Mouse (Mus musculus) intestine, postnatal 0 days (tissue): ENCODE results near the gene Vac14. TPM values are rescaled to one million over a fixed set of nuclear protein-coding genes. Genes with fewer than 3 reads are reported as not detected.
A peak's percentile ranks its signal among the peaks of the same experiment; 100 is the strongest.

Source experiments
- ATAC-seq: fragments of 200-750 bp; cut with Nextera tagmentation; 2 replicates; pipeline ENCODE4 v1.8.0; 2017; ENCODE audit warnings: mild to moderate bottlenecking, moderate TSS enrichment, moderate library complexity
- H3K27ac ChIP-seq: fragments of 300-500 bp; sonication (generic); 2 replicates; pipeline ENCODE4 v1.5.1; 2014; ENCODE audit warnings: mild to moderate bottlenecking, low read depth, low read length, moderate library complexity
- H3K27me3 ChIP-seq: fragments of 300-500 bp; sonication (generic); replicated peaks from 2 replicates; pipeline ENCODE4 v1.6.1; 2014; ENCODE audit warnings: low read length, mixed read lengths; ENCODE audit not compliant: control insufficient read depth, insufficient read depth
- H3K36me3 ChIP-seq: fragments of 300-500 bp; sonication (generic); 2 replicates; pipeline ENCODE4 v1.6.1; 2014; ENCODE audit warnings: mild to moderate bottlenecking, moderate library complexity; ENCODE audit not compliant: control insufficient read depth, insufficient read depth
- H3K4me1 ChIP-seq: fragments of 300-500 bp; sonication (generic); replicated peaks from 2 replicates; pipeline ENCODE4 v1.6.1; 2014; ENCODE audit warnings: antibody characterized with exemption, low read length, mixed read lengths; ENCODE audit not compliant: control insufficient read depth, insufficient read depth
- H3K4me2 ChIP-seq: fragments of 300-500 bp; sonication (generic); replicated peaks from 2 replicates; pipeline ENCODE4 v1.6.1; 2014; ENCODE audit warnings: low read depth, mild to moderate bottlenecking, moderate library complexity
- H3K4me3 ChIP-seq: fragments of 300-500 bp; sonication (generic); 2 replicates; pipeline ENCODE4 v1.5.1; 2014; ENCODE audit warnings: low read depth, low read length
- H3K9ac ChIP-seq: fragments of 300-500 bp; sonication (generic); 2 replicates; pipeline ENCODE4 v1.6.1; 2014; ENCODE audit warnings: mild to moderate bottlenecking, low read depth, low read length
- H3K9me3 ChIP-seq: fragments of 300-500 bp; sonication (generic); 2 replicates; pipeline ENCODE4 v1.6.1; 2016; ENCODE audit warnings: mixed run types; ENCODE audit not compliant: control insufficient read depth
- CTCF ChIP-seq: sonication (generic); IDR thresholded peaks from 2 replicates; pipeline ENCODE4 v1.5.1; 2016; ENCODE audit warnings: low read depth, mild to moderate bottlenecking, control low read depth, antibody characterized with exemption, moderate library complexity
- WGBS: fragments of 180-500 bp; shearing (Covaris S2); extraction: QIAGEN DNeasy Blood & Tissue Kit; methylation state at CpG from one replicate; pipeline ENCODE4 v1.1.7; 2014; 5-methylcytosine and 5-hydroxymethylcytosine counted together
- polyA plus RNA-seq: library from polyadenylated mRNA; unstranded; fragments of >200 nt; fragmentation: Nextera tagmentation; extraction: Ambion mirVana; gene quantifications from 2 replicates; pipeline ENCODE4 v1.2.1, GENCODE M21; 2015

Gene Vac14
- polyA plus RNA-seq, 1 experiment from 2014 or later, result 14.8 TPM

DNA sequence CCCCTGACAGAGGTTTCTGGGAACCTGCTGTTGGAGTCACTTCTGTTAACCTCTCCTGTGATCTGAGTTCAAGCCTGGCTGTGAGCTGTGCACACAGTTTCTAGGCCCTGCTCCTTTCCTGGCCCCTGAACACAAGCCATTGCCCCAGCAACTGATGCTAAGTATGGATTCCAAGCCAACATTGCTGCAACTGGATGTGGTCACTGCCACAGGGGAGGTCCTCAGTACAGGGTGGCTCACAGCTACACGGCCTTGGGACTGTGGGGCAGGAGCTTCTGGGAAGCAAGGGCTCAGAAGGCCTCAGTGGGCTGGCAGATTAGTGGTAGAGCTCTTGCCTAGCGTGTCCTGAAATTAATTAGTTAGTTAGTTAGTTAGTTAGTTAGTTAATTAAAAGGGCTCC lies 82.2 kb downstream of the Vac14 start:
- no peak for ATAC-seq
- WGBS, result 95% methylated on average over 2 of the region's 2 CpGs
- no peak overlapping the region for H3K4me3 ChIP-seq
- no peak for TF ChIP-seq CTCF
- no peaks in the 10 kb centered on the region for H3K9me3 ChIP-seq
- H3K9ac ChIP-seq, result no peak overlapping the region
- no peak overlapping the region for H3K4me2 ChIP-seq
- peaks cover 9% of the 10 kb centered on the region; the same call in 1 of the 2 replicates for H3K36me3 ChIP-seq
- no peak overlapping the region for H3K27ac ChIP-seq
- H3K4me1 ChIP-seq, result no peaks in the 10 kb centered on the region
- H3K27me3 ChIP-seq, result no peaks in the 10 kb centered on the region

DNA sequence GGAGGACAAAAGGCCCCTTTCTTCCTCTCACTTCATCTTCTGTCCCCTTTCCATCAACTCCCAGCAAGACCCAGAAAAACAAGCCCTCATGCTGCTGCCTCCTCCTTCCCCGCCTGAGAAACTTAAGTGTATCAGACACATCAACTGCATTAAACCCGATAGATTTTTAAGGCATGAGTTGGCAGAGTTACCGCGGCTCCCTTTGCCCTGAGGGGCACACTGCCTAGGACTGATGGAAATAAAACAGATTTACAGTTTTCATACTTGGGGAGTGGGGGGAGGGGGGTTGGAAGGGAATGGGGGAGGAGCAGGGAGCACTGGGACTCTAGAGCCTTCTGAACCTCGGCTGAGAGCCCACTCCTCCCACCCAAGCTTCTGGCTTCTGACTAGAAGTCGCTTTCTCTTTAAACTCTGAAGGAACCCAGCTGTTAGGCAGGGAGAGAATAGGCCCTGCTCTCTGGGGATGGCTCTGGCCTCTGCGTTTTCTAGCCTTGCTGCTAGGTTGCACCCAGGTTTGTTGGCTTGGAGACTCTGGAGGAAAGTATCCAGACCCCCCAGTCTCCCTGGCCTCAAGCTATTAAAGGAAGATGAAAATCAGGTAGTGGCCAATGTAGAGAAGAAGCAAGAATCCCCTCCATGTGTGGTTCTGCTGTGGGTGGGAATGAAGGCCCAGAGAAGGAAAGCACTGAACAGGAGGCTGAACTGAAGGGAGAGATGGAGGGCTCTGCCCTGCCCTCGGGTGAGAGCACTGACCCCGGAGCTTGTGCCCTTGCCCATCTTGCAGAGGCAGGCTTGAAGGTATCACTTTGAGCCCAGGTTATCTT lies 84.5 kb downstream of the Vac14 start:
- H3K36me3 ChIP-seq, result no peaks in the 10 kb centered on the region; the same call in 1 of the 2 replicates
- no peak for ATAC-seq
- no peak for TF ChIP-seq CTCF
- H3K9ac ChIP-seq, result 0 out of 2 replicates have a peak overlapping the region, but pooled peaks have one; percentile 11
- no peaks in the 10 kb centered on the region for H3K4me1 ChIP-seq
- no peak overlapping the region for H3K4me2 ChIP-seq
- H3K27me3 ChIP-seq, result no peaks in the 10 kb centered on the region
- no peak overlapping the region for H3K4me3 ChIP-seq
- H3K27ac ChIP-seq, result peak overlapping the region; percentile 28
- H3K9me3 ChIP-seq, result no peaks in the 10 kb centered on the region
- 63% methylated on average over 9 of the region's 9 CpGs for WGBS

DNA sequence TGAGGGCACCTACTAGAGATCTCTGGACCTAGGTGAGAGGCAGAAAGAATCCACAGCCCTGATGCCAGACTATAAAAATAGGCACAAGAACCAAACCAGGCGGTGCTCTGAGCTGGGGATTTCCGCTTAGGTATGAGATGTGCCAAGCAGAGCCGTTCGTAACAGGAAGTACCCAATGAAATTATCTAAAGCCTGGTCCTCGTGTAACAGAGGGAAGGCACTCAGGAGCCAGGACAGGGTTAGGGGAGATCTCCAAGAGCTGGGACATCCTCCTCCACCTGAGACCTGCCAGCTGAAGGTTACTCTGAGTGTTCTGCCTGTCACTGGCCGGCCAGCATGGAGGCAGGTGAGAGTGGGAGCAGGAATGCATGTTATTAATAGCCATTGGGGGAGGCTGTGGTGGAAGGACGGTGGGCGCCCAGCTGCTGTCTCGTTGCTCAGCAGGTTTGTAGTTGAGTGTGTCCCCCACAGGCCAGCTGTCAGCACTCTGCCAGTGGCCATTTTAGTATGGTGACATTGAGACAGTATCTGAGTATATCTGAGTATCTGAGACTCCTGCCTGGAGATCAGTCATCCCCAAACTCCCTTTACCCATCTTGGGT lies 85.2 kb downstream of the Vac14 start:
- WGBS, result 64% methylated on average over 9 of the region's 9 CpGs
- Histone ChIP-seq H3K36me3 (peaks cover 3% of the 10 kb centered on the region; the same call in 1 of the 2 replicates), H3K9me3 (no peaks in the 10 kb centered on the region), H3K27me3 (no peaks in the 10 kb centered on the region), H3K4me3 (no peak overlapping the region), H3K9ac (0 out of 2 replicates have a peak overlapping the region, but pooled peaks have one; percentile 11), H3K27ac (peak overlapping the region; percentile 28), H3K4me1 (no peaks in the 10 kb centered on the region), H3K4me2 (no peak overlapping the region)
- no peak for TF ChIP-seq CTCF
- ATAC-seq, result no peak

DNA sequence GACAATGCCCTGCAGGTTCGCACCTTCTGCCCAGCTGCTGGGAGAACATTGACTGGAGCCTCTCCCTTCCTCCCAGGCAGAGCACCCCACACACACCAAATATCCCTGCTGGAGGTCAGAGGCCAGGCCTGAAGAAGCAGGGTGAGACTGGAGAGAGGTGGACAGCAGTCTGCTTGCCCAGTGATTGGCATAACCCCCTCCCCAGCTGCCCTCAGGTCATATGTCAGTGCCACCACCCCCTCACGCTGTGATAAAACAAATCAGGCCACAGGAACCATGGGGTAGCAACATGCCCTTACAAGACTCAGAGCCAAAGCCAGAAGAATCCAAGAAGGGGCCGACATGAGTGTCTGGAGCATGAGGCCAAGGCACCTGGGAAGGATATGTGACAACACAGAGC lies 85.7 kb downstream of the Vac14 start:
- no peak overlapping the region for H3K9ac ChIP-seq
- H3K4me1 ChIP-seq, result no peaks in the 10 kb centered on the region
- no peaks in the 10 kb centered on the region for H3K27me3 ChIP-seq
- no peaks in the 10 kb centered on the region for H3K9me3 ChIP-seq
- H3K27ac ChIP-seq, result no peak overlapping the region
- peaks cover 7% of the 10 kb centered on the region; the same call in 1 of the 2 replicates for H3K36me3 ChIP-seq
- H3K4me3 ChIP-seq, result no peak overlapping the region
- no peak for ATAC-seq
- 82% methylated on average over 3 of the region's 3 CpGs for whole genome bisulfite sequencing
- no peak overlapping the region for H3K4me2 ChIP-seq
- no peak for TF ChIP-seq CTCF

DNA sequence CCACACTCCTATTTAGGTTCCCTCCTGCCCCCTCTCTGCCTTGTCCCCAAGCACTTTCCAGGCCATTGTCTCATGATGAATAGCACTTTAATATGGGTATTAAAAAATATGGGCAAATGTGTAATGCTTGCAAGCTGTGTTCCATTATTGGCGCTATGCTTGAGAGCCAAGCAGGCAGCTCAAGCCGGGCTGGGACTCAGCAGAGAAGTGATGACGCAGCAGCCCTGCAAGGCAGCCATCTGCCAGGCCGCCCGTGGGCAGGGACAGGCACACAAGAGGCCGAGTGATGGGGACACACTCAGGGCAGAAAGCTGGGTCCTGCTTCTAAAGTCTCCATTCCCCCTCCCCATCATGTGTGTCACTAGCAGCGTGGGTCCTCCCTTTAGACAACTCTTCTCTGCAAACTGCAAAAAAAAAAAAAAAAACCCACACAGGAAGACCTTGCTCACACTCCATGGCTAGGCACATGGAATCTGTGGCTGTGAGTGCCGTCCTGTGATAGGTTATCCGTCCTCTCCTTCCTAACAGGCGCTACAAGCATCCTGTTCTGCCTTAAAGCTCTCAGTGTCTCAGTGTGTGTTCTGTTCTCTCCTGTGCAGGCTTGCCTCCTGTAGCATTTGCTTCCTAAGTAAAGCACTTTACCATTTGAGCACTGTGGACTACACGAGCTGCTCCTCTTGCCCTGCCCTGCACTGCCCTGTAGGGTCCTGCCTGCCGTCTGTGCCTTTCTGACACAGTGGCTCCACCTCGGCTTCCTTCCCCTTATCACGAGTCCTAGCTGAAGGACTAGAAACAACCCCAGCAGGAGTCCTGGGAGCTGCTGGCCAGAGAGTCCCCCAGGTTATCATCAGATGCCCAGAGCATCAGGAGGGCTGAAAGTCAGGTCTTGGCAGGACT lies 87.3 kb downstream of the Vac14 start:
- no peak overlapping the region for H3K4me2 ChIP-seq
- H3K27me3 ChIP-seq, result no peaks in the 10 kb centered on the region
- no peaks in the 10 kb centered on the region for H3K9me3 ChIP-seq
- no peak overlapping the region for H3K27ac ChIP-seq
- peaks cover 16% of the 10 kb centered on the region for H3K36me3 ChIP-seq
- ATAC-seq, result no peak
- H3K4me3 ChIP-seq, result no peak overlapping the region
- H3K4me1 ChIP-seq, result no peaks in the 10 kb centered on the region
- no peak for TF ChIP-seq CTCF
- no peak overlapping the region for H3K9ac ChIP-seq
- 71% methylated on average over 14 of the region's 14 CpGs for WGBS

DNA sequence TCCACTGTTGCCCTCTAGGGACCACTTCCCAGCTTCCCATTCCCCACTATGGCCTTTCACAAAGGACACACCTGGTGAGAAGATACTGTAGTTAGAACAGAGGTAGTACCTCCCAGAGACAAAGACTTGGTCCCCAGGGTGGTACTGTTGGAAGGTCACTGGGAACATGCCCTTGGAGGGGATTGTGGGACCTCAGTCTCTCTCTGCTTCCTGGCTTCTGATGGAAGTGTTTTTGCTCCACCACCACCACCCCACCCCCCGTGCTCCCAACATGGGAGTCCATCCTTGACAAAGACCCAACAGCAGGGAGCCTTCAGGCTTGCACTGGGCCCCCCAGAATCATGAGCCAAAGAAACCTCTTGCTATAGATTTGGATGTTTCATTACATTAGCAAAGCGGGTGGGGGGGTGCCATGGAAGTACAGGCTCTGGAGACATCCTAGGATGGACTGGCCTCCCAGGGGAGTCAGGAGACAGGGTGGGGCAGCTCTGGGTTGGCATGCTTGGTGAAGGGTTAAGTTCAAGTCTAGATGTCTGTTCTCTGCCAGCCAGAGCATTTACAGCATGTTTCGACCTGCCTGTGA lies 88.0 kb downstream of the Vac14 start:
- no peak for ATAC-seq
- no peaks in the 10 kb centered on the region for H3K4me1 ChIP-seq
- peaks cover 17% of the 10 kb centered on the region for H3K36me3 ChIP-seq
- H3K4me3 ChIP-seq, result no peak overlapping the region
- no peak overlapping the region for H3K27ac ChIP-seq
- WGBS, result 91% methylated on average over 3 of the region's 3 CpGs
- H3K27me3 ChIP-seq, result no peaks in the 10 kb centered on the region
- no peak overlapping the region for H3K4me2 ChIP-seq
- no peak for TF ChIP-seq CTCF
- H3K9ac ChIP-seq, result no peak overlapping the region
- H3K9me3 ChIP-seq, result no peaks in the 10 kb centered on the region
